In genomic region chr19:21714278-21714883, GRCm38 (mm10) we compare ENCODE assay signal across 9 mouse cellular contexts.
DNase-seq lines count a peak whose midpoint lies in the region; TF ChIP-seq lines count a peak whose summit lies in the region.
"Had no signal": no experiment of that assay in that cellular context is flagged by ENCODE, and none has a peak within 500 bp of the region (broad histone marks: within the 10 kb centered on the region; RNA-seq: fewer than 3 reads in every experiment).

No protein-coding gene starts in this region.

- H3K36me3 ChIP-seq in E14TG2a.4 (ENCODE audit: insufficient read depth, low read length) = no peaks in the 10 kb centered on the region; the same call in 1 of the 2 replicates
- H3K36me3 ChIP-seq in megakaryocyte, embryonic 14.5 days (replicated peaks; ENCODE audit: low read length) = peaks cover 5% of the 10 kb centered on the region
- no peaks in the 10 kb centered on the region for H3K36me3 ChIP-seq in midbrain, embryonic 10.5 days
- H3K36me3 ChIP-seq: intestine, embryonic 15.5 days had no signal

- DNase-seq in lung, adult 2 months = no peak
- no peak for DNase-seq in lung, postnatal 25 days (ENCODE audit: low spot score)
- DNase-seq in gastrocnemius, postnatal 25 days = no peak
- no peak for DNase-seq in midbrain, embryonic 10.5 days (ENCODE audit: low spot score)
- no peak for DNase-seq in cerebellum, adult 8-10 months

- TF ChIP-seq CTCF in lung, adult 2 months (IDR thresholded peaks at IDR 0.05; ENCODE audit: insufficient read depth, low read length) = no peak
- no peak for TF ChIP-seq CTCF in E14TG2a.4 (conservative IDR thresholded peaks at IDR 0.05; ENCODE audit: low read length)
- no peak for TF ChIP-seq CTCF in bone marrow, adult 2 months (IDR thresholded peaks at IDR 0.05; ENCODE audit: control insufficient read depth, insufficient read depth, low read length)

- no peaks in the 10 kb centered on the region for H3K27me3 ChIP-seq in E14TG2a.4 (ENCODE audit: insufficient read depth, low read length)
- H3K27me3 ChIP-seq in megakaryocyte, embryonic 14.5 days (replicated peaks) = no peaks in the 10 kb centered on the region
- H3K27me3 ChIP-seq in midbrain, embryonic 10.5 days (ENCODE audit: low read depth, poor library complexity, severe bottlenecking) = no peaks in the 10 kb centered on the region
- H3K27me3 ChIP-seq: intestine, embryonic 15.5 days had no signal

- H3K9me3 ChIP-seq in E14TG2a.4 (ENCODE audit: low read length) = no peaks in the 10 kb centered on the region; the same call in 1 of the 2 replicates
- peaks cover 4% of the 10 kb centered on the region; the same call in 1 of the 2 replicates for H3K9me3 ChIP-seq in megakaryocyte, embryonic 14.5 days
- no peaks in the 10 kb centered on the region for H3K9me3 ChIP-seq in midbrain, embryonic 10.5 days (replicated peaks)
- H3K9me3 ChIP-seq: intestine, embryonic 15.5 days had no signal

- H3K4me1 ChIP-seq in lung, adult 2 months (ENCODE audit: control insufficient read depth, insufficient read depth, low read length) = peaks cover 10% of the 10 kb centered on the region
- peaks cover 32% of the 10 kb centered on the region for H3K4me1 ChIP-seq in E14TG2a.4 (replicated peaks; ENCODE audit: low read depth, low read length)
- no peaks in the 10 kb centered on the region; the same call in 1 of the 2 replicates for H3K4me1 ChIP-seq in bone marrow, adult 2 months (ENCODE audit: control insufficient read depth, insufficient read depth, low read length)
- H3K4me1 ChIP-seq in megakaryocyte, embryonic 14.5 days = peaks cover 37% of the 10 kb centered on the region
- H3K4me1 ChIP-seq in midbrain, embryonic 10.5 days = no peaks in the 10 kb centered on the region
- H3K4me1 ChIP-seq: intestine, embryonic 15.5 days had no signal

- H3K27ac ChIP-seq in bone marrow, adult 2 months (ENCODE audit: control insufficient read depth, insufficient read depth, low read depth, low read length, poor library complexity) = peak overlapping the region; percentile 58; the same call in 1 of the 2 replicates
- H3K27ac ChIP-seq in midbrain, embryonic 10.5 days (replicated peaks) = no peak overlapping the region
- H3K27ac ChIP-seq: intestine, embryonic 15.5 days had no signal

- H3K4me3 ChIP-seq in lung, adult 2 months (replicated peaks; ENCODE audit: extremely low read depth, low read depth, low read length) = peak overlapping the region; percentile 17
- H3K4me3 ChIP-seq in E14TG2a.4 (replicated peaks; ENCODE audit: low read length) = peak overlapping the region; percentile 83
- H3K4me3 ChIP-seq in bone marrow, adult 2 months (replicated peaks; ENCODE audit: control insufficient read depth, low read depth, low read length) = peak overlapping the region; percentile 71
- H3K4me3 ChIP-seq in megakaryocyte, embryonic 14.5 days (replicated peaks) = peak overlapping the region; percentile 91
- no peak overlapping the region for H3K4me3 ChIP-seq in midbrain, embryonic 10.5 days
- H3K4me3 ChIP-seq: intestine, embryonic 15.5 days had no signal

- WGBS in lung, adult 2 months = 42% methylated on average over 10 of the region's 10 CpGs
- WGBS in bone marrow, adult 2 months = 29% methylated on average over 10 of the region's 10 CpGs
- WGBS in midbrain, embryonic 10.5 days = 88% methylated on average over 10 of the region's 10 CpGs

- TF ChIP-seq POLR2A in lung, adult 2 months (IDR thresholded peaks at IDR 0.05; ENCODE audit: borderline replicate concordance, extremely low read depth, low read depth, low read length) = no peak
- TF ChIP-seq POLR2A in bone marrow, adult 2 months (IDR thresholded peaks at IDR 0.05; ENCODE audit: borderline replicate concordance, control insufficient read depth, low read depth, low read length) = no peak
